Mouse (Mus musculus): ENCODE measurements at regions not wholly inside any gene's neighbourhood (a gene's known extent, or its start where the extent isn't known, plus 50 kb on each side); places are given as distances from the start of the nearest gene placed in this dataset.
A peak's percentile ranks its signal among the peaks of the same experiment; 100 is the strongest.

DNA sequence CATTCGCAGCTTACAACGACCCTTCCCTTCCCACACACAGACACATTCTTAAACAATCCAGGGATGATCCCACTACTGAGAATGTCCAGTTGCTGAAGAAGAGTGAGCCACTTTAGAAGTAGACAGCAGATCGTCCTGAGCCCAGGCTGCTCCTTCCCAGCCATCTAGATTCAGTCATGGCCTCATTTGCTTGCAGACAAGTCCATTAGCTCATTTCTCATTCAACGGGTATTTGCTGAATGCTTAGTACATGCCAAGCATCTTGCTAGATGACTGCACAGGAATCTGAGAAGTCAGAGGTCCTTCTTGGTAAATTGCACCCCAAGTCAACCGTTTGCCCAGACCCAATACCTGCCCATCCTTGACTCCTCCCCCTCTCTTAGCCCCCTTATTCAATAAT, 57.8 kb downstream of the Ier5 start:
- DNase-seq (ENCODE audit: low spot score) = no peak

DNA sequence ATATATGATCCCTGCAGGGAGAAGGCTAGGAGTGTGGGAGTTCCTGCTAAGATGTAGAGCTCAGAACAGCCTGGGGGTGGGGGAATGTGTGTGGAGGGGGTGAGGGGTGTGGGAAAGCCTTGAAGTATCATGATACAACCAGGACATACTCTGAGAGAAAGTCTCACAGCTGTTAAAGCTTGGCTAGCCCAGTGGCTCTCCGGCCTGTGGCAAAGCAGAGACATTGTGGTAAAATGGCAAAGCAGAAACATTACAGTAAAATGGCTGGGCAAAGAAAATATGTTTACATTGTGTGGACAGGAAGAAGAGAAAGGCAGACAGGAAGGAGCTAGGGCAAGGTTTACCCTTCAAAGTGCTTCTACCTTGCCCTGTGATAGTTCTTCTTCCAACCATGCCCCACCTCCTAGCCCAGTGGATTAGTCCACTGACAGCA, 58.5 kb downstream of the Ier5 start:
- DNase-seq (ENCODE audit: low spot score) = no peak

DNA sequence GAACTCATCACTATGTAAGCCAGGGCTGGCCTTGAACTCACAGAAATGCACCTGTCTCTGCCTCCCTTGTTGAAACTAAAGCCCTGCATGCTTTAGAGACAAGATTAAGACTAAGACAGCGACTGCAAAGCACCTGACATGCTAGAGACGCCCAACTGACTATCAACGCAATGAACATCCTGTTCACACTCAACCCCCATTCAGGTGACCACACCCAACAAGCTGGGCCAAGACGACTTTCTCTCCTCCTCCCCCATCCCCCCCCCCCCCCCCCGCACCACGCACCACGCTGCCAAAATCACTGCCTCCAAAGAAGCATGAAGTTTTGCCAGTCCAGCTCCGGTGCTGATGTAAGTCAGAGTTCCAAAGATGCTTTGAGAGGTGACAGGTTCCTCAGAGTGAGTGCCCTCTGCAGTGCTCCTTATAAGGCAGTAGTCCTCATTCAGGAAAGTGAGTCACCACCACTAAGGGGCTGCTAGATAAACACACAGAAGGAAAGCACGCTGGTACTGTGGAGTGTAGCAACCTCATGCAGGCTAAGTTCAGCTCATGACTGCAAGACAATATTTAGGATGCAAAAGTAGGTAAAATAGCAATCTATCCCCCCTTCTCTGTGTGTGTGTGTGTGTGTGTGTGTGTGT, 59.2 kb downstream of the Ier5 start:
- DNase-seq (ENCODE audit: low spot score) = peak; percentile 67

DNA sequence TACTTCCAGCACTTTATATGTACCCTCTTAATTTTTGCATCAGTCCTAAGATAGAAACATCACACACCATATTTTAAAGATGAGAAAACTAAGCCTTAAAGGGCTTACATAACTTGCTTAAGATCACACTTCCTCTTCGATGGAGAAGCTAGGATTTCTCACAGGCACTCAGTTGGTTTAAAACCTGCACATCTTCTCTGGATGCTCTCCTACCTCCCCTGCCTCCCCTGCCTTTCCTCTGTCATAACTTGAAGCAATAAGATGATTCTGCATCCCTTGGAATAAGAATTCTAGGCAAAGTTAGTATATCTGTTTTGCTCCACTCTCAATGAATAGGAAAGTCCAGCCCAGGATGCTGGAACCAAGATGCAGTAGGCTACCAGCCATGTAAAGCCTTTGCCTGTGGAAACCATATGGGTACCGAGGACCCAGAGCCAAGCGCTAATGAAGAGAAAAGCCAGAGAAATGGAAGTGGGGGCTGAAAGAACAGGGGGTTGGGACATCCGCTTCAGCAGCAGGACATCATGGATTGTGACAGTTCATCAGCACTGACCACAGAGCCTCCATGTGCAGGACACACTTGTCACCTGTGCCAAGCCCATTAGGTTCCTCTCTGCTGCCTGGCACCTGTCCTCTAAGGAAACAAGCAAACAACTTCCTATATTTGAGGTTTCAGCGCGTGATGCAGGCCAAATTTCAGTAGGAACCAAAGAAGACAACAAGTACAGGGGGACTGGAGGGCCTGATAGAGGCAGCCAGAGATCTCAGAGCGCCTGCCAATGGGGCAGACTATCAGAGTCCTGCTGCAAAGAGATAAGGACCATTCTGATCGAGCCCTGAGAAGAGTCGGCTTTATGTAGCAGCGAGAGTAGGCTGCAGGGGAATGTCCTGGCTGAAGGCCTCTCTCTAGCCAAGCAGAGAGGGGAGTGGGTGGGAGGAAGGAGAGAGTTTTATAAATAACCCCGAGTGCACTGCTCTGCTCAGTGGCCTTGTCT, 60.5 kb downstream of the Ier5 start:
- DNase-seq (ENCODE audit: low spot score) = no peak

DNA sequence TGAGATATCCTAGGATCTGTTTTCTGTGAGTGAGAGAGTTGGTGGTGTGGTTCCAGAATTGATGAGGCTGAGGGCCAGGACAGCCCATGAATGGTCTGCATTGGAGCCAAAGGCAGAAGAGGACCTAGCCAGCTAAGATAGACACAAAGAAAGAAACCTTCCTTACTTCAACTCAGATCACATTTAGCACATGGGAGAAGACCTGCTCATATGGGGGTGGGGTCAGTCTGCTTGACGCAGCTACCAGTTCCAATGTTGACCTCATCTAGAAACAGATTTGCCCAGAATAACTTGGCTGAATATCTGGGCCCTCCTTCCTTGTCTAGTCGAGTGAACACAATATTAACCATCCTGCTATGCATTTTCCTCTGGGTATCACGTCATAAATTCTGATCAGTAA, 62.0 kb downstream of the Ier5 start:
- no peak for DNase-seq (ENCODE audit: low spot score)

DNA sequence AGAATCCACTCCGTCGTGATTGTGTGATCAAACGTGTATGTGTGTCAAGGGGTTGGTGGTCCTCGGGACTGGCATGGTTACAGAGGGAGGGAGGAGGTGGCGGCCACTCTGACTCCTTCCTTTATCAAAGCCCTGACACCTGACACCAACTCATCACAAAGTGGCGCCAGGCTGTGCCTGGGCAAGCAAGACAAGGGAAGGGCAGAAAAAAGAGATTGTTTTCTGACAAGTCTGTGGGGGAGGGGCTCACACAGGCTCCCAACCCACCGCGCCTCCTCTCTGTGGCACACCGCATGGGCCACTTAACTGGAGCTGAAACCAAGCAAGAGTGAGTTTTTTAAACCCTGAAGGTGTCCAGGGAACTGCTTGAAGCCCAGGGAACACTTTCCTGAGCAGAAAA, 68.5 kb downstream of the Ier5 start:
- DNase-seq (ENCODE audit: low spot score) = no peak

DNA sequence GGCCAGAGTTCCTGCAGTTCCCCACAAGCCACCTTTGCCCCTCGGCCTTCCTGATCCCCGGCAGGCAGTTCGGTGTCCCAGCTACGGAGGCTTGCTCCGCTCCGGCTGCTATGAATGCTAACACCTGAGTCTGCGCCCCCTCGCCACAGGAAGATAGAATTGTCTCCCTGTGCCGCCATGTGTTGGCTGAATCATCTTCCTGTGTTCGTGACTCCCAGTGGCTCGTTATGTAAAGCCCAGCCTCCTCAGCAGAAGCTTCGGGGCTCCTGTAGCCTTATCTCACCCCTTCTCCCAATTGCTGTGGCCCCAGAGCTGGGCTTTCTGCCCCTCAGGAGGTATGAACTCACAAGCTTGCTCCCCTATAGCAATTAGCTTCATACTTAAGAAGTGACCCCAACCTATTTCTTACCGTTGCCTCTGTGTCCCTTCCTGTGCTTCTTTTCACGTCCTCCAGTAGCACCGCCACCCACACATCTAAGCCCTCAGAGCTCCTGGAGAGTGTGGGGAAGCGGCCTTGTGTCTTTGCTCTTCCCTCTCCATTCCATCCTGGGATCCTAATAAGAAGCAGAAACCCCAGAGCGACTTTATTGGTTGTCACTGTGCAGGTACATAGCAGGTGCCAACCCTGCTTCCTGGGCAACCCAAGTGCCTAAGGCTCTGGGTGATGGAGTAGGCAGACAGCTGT, 70.1 kb downstream of the Ier5 start:
- no peak for DNase-seq (ENCODE audit: low spot score)

DNA sequence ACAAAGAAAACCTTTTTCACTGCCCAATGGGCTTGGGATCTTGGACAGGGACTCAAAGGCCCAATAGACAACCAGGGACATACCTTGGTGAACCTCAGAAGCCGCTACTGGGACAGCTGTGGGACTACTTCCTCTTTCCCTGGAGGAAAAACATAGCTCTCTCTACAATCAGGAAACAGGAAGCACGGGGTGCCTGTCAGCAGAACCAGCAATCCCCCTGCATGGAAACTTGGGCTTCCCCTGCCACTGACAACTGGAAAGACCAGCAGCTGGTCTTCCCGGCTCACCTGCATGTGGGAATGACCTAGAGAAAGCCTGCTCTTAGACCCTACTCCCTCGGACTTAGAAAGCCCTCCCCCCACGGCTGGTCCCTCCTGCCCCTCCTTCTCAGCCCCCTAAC, 70.7 kb downstream of the Ier5 start:
- peak; percentile 42 for DNase-seq (ENCODE audit: low spot score)

DNA sequence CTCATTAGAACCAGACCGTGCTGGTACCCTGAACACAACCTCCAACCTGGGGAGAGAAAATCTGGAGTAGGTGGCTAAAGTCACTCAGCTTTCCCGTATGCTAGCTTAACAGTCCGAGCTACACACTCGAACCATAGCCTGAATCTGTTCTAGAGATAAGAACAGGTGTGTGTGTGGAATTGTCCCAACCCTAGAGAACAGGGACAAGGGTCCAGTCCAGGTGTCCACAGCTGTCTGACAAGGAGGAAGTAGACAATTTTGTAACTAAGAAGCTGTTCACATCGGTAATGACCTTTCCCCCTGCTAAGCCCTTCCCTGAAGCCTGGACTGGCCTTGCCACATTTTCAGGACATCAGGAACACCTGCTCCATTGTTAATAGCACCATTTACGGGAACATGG, 71.3 kb downstream of the Ier5 start:
- DNase-seq (ENCODE audit: low spot score) = no peak

DNA sequence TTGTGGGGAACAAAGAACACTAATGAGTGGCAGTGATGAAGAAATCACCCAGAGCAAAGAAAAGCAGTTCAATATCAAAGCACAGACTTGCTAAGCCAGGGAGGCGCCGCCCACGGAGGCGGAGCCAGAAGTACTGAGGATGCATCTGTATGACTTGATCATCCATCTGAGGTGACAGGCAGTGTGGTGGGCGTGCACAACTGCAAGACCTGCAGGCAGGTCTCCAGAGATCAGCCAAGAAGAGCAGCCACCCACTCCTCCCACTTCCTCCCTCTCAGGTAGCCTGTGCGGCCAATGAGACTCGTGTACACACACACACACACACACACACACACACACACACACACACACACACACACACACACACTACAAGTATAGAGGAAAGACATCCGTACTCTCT, 71.9 kb downstream of the Ier5 start:
- DNase-seq (ENCODE audit: low spot score) = peak; percentile 72

DNA sequence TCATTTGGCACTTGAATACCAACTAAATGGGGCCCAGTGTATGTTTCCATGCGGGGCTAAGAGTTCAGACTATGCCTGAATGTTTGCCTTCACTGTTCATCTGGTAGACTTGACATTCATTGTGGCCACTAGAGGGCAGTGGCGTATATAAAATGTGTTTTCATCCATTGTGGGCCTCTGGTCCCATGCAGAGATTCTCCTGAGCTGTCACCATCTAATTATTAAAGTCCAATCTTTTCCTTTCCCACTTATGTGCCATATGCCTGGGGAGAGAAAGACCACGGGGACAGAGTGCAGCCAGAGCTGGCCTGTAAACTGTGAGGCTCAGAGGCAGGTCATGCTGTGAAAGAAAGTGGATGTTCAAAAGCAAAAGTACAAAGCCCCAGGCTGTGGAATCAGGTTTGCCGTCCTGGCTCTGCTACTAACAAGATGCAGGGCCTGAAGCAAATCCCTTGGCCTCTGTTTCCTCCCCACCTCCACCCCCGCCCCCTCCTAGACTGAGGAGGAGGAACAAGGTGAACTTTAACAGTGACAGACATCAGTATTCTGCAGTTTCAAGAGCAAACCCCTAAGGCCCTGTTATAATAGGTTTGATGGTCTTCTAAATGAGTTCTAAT, 73.5 kb downstream of the Ier5 start:
- DNase-seq (ENCODE audit: low spot score) = peak; percentile 76

DNA sequence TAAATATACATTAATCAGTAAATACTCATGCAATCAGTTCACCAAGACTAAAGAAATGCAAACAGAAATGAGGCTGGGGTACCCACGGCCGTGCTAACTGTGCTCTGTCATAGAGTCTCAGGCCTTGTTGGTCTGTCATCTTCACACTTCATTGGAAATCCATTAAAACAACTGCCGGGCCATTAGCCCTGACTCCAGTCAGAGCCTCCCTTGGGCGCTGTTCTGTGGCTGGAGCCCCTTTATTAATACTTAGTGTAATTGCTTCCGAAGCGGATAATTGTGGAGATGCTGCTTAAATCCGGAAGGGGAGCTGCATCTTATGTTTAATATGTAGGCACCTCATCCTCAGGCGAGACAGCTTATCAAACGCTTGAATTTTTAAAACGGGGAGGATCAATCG, 76.1 kb downstream of the Ier5 start:
- no peak for DNase-seq (ENCODE audit: low spot score)

DNA sequence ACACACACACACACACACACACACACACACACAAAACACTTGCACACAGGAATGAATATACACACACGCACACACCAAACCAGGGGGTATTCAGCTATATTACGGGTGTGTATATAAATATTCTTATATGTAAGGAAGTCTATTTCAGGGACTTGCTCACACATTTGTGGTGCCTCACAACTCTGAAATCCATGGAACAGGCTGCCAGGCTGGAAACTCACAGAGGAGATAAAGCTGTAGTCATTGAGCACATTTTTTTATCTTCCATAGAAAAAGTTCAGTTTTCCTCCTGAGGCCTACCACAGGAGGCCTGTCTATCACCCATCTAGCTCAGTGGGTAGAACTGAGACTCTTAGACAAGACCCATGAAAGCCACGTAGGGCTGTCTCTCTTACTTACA, 83.8 kb downstream of the Ier5 start:
- DNase-seq (ENCODE audit: low spot score) = no peak

DNA sequence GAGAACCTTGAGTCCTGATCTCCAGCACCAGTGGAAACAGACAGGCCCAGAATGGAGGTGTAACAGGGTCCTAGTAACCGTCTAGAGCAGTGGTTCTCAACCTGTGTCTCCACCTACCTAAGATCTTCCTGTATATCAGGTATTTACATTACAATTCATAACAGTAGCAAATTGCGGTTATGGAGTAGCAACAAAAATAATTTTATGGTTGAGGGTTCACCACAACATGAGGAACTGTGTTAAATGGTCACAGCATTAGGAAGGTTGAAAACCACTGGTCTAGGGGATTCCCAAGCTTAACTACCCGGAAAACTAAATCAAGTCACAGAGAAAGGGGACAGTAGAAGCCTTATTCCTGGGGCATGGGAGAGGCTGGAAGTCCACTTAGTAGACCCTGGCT, 84.5 kb downstream of the Ier5 start:
- no peak for DNase-seq (ENCODE audit: low spot score)

DNA sequence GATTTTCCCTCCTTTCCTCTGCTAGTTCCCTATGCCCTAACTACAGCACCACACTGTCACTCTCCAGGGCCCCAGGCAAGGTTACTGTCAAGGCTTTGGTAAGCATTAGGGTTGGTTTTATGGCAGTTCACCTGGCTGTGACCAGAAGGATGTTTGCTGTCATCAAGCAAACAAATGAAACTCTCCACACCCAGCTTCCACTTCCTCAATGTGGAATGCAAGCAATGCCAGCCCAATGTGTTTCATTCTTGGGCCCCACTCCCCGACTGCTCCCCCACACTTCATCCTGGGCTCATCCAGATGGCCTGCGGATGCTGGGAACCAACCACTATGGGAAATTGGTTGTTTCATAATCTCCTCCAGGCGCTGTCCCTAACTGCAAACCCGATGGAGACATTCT, 85.7 kb downstream of the Ier5 start:
- no peak for DNase-seq (ENCODE audit: low spot score)

DNA sequence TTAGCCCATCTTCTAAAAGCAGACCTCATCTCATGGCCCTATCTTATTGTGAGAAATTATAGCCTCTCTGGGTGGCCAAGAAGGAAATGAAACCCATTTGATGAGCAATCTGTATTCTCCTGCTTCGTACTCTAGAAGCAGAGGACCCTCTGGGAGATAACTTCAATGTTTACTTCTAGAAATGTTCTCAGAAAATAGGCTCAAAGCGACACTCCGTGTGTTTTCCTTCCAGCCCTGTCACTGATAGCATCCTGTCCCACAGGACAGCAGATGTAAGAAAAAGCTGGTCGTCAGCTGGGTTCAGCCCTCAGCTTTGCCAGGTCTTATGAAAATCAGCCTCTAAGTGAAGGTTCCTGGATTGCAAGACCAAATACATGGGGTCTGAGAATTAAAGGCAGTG, 86.1 kb downstream of the Ier5 start:
- DNase-seq (ENCODE audit: low spot score) = no peak

DNA sequence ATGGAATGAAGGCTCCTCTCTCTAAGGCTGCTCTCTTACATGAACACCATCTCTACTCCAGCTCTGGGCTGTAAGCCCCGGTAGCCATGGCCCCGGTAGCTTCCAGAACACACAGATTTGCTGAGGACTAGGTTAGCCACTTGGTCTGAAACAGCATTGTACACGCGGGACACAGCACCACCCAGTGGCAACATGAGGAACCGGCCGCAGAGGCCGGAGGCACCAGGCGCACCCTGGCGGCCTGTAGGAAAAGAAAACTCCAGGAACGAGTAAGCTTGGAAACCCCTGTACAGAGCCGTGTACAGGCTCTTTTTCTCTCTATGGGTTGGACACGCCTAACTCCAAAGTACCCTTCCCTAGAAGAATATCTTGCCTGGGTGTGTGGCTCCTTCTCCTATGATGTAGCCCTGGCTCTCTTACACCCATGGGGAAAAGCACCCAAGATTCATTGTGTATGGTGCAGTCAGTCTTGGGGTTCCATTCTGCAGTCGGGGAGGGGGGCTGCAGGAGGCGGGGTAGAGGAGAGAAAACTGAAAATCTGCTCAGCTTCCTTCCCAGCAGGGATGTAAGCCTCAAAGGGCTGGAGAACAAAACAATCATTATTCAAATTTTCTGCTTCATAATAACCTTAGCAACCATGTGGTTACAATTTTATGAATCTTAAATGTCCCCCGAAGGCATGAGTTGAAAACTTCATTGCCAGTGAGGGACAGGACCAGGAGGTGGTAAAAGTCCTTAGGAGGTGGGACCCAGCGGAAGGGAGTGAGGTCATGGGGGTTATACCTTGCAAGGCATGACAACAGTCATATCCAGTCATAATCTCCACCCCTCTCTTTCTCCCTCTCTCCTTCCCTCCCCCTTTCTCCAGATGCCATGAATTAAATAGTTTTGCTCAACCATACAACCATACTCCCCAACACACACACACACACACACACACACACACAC, 92.6 kb downstream of the Ier5 start:
- DNase-seq (ENCODE audit: low spot score) = peak; percentile 80

DNA sequence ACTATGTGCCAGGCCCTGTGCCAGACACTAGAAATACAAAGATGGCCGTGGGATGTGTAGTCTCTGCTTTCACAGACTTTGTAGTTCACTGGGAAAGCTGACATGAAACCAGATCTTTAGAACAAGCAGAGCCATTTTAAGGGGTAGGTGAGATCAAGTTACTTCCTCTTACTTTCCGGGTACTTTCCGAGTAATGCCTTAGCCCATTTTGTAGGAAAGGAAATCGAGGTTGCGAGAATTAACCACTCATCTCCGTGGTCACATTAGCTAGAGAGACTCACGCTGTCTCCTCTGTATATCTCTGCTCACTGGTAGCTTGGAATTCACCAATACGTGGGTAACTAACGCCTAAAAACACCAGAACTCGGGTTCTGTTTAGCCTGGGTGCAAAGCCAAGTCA, 93.3 kb downstream of the Ier5 start:
- DNase-seq (ENCODE audit: low spot score) = no peak

DNA sequence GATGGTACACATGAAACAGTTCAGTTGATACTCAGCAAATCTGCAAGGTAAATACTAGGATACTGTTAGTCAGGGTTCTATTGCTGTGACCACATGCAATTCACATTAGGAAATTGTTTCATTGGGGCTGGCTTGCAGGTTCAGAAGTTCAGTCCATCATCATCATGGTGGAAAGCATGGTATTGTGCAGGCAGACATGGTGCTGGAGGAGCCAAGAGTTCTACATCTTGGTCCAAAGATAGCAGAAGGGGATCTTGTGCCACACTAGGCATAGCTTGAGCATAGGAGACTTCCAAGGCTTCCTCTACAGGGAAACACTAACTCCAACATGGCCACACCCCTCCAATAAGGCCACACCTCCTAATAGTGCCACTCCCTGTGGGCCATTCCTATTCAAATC, 99.1 kb downstream of the Ier5 start:
- no peak for DNase-seq (ENCODE audit: low spot score)

DNA sequence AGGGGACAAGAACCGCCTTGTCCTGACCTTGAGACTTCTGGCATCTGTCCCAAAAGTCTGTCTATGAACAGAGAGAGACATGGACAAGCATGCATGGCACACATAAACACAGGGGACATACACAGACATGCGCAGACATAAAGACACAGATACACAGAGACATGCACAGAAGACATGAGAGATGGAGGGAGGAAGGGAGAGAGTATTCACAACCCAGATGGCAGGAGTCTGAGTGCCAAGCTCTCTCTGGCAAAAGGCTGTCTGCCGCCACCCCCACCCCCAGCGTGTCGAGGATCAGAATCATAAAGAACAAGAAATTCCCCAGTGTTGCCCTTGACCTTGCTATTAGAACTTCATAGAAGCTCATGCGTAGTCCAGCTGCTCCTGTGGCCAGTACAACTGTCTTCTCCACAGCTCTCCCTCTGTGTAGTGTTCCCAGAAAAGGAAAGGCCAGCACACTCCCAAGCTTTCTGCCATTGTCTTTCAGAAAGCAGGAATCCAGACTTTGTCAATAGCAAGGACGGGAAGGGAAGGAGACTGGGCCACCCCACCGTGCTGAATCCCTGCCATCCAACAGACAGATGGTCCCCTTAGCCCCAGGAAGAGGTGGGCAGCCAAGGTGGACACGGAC, 99.8 kb downstream of the Ier5 start:
- no peak for DNase-seq (ENCODE audit: low spot score)
